Mouse (Mus musculus): ENCODE data around the gene Icam5. TPM values are rescaled to one million over a fixed set of nuclear protein-coding genes. Genes with fewer than 3 reads are reported as not detected.

The Icam5 gene
- polyA plus RNA-seq, 1 experiment from 2014 or later: 0.05 TPM

GRCm38 (mm10) chr9:21025258-21025810, 6.5 kb upstream of the Icam5 start:
- Histone ChIP-seq H3K4me3 (ENCODE audit: low read depth, low read length) (no peak overlapping the region), H3K27ac (ENCODE audit: low read depth) (no peak overlapping the region), H3K27me3 (ENCODE audit: insufficient read depth, low read length) (no peaks in the 10 kb centered on the region), H3K9ac (replicated peaks) (no peak overlapping the region), H3K4me1 (ENCODE audit: insufficient read depth) (peaks cover 24% of the 10 kb centered on the region), H3K4me2 (ENCODE audit: low read depth, low read length) (no peak overlapping the region), H3K9me3 (ENCODE audit: low read length) (no peaks in the 10 kb centered on the region), H3K36me3 (replicated peaks; ENCODE audit: insufficient read depth, low read length) (peaks cover 42% of the 10 kb centered on the region)
- ATAC-seq: no peak
- no peak for DNase-seq
- no peak for TF ChIP-seq CTCF (IDR thresholded peaks at IDR 0.05; ENCODE audit: low read depth)
- no peak for TF ChIP-seq EP300 (IDR thresholded peaks at IDR 0.05; ENCODE audit: low read depth)
- WGBS (ENCODE audit: insufficient replicate concordance): 75% methylated on average over 19 of the region's 19 CpGs

GRCm38 (mm10) chr9:21026849-21027248, 5.0 kb upstream of the Icam5 start:
- Histone ChIP-seq H3K27ac (ENCODE audit: low read depth) (no peak overlapping the region), H3K4me3 (ENCODE audit: low read depth, low read length) (no peak overlapping the region), H3K9me3 (ENCODE audit: low read length) (no peaks in the 10 kb centered on the region), H3K36me3 (replicated peaks; ENCODE audit: insufficient read depth, low read length) (peaks cover 29% of the 10 kb centered on the region), H3K4me1 (ENCODE audit: insufficient read depth) (peaks cover 36% of the 10 kb centered on the region), H3K27me3 (ENCODE audit: insufficient read depth, low read length) (peaks cover 4% of the 10 kb centered on the region), H3K9ac (replicated peaks) (no peak overlapping the region), H3K4me2 (ENCODE audit: low read depth, low read length) (no peak overlapping the region)
- 94% methylated on average over 12 of the region's 12 CpGs for WGBS (ENCODE audit: insufficient replicate concordance)
- no peak for ATAC-seq
- no peak for TF ChIP-seq CTCF (IDR thresholded peaks at IDR 0.05; ENCODE audit: low read depth)
- TF ChIP-seq EP300 (IDR thresholded peaks at IDR 0.05; ENCODE audit: low read depth): no peak
- DNase-seq: no peak

- Histone ChIP-seq H3K36me3 (replicated peaks; ENCODE audit: insufficient read depth, low read length) (peaks cover 29% of the 10 kb centered on the region), H3K9me3 (ENCODE audit: low read length) (no peaks in the 10 kb centered on the region), H3K27ac (ENCODE audit: low read depth) (peak overlapping the region; percentile 22; the same call in 1 of the 2 replicates), H3K9ac (replicated peaks) (no peak overlapping the region), H3K27me3 (ENCODE audit: insufficient read depth, low read length) (peaks cover 14% of the 10 kb centered on the region), H3K4me1 (ENCODE audit: insufficient read depth) (peaks cover 45% of the 10 kb centered on the region), H3K4me2 (ENCODE audit: low read depth, low read length) (no peak overlapping the region), H3K4me3 (ENCODE audit: low read depth, low read length) (no peak overlapping the region)
- no peak for DNase-seq
- ATAC-seq: no peak
- 68% methylated on average over 8 of the region's 8 CpGs for WGBS (ENCODE audit: insufficient replicate concordance)
- TF ChIP-seq CTCF (IDR thresholded peaks at IDR 0.05; ENCODE audit: low read depth) (no peak), EP300 (IDR thresholded peaks at IDR 0.05; ENCODE audit: low read depth) (no peak)
Measured at GRCm38 (mm10) chr9:21027774-21028290, 4.0 kb upstream of the Icam5 start.

GRCm38 (mm10) chr9:21028560-21029110, 3.2 kb upstream of the Icam5 start:
- WGBS (ENCODE audit: insufficient replicate concordance): 61% methylated on average over 6 of the region's 6 CpGs
- H3K36me3 ChIP-seq (replicated peaks; ENCODE audit: insufficient read depth, low read length): peaks cover 27% of the 10 kb centered on the region
- no peak overlapping the region; the same call in 1 of the 2 replicates for H3K9ac ChIP-seq (replicated peaks)
- H3K4me3 ChIP-seq (ENCODE audit: low read depth, low read length): no peak overlapping the region; the same call in 1 of the 2 replicates
- ATAC-seq: no peak
- H3K9me3 ChIP-seq (ENCODE audit: low read length): no peaks in the 10 kb centered on the region
- peaks cover 22% of the 10 kb centered on the region for H3K27me3 ChIP-seq (ENCODE audit: insufficient read depth, low read length)
- no peak for TF ChIP-seq CTCF (IDR thresholded peaks at IDR 0.05; ENCODE audit: low read depth)
- no peak for TF ChIP-seq EP300 (IDR thresholded peaks at IDR 0.05; ENCODE audit: low read depth)
- peaks cover 53% of the 10 kb centered on the region for H3K4me1 ChIP-seq (ENCODE audit: insufficient read depth)
- no peak for DNase-seq
- peak overlapping the region; percentile 98 for H3K4me2 ChIP-seq (ENCODE audit: low read depth, low read length)
- peak overlapping the region; percentile 87 for H3K27ac ChIP-seq (ENCODE audit: low read depth)

GRCm38 (mm10) chr9:21029291-21030054, 2.4 kb upstream of the Icam5 start, which contains the start of gene Icam4:
Gene Icam4 (plus strand): TSS chr9:21029373.
- peak within 1 kb of the TSS; percentile 55 for H3K4me3 ChIP-seq (ENCODE audit: low read depth, low read length)
- peak within 1 kb of the TSS; percentile 71 for H3K9ac ChIP-seq (replicated peaks)
- peak; percentile 90 for DNase-seq
- H3K4me2 ChIP-seq (ENCODE audit: low read depth, low read length): peak within 1 kb of the TSS; percentile 98
- H3K27me3 ChIP-seq (ENCODE audit: insufficient read depth, low read length): peaks cover 31% of the 10 kb centered on the region
- peak within 1 kb of the TSS; percentile 87 for H3K27ac ChIP-seq (ENCODE audit: low read depth)
- H3K4me1 ChIP-seq (ENCODE audit: insufficient read depth): peaks cover 54% of the 10 kb centered on the region
- WGBS (ENCODE audit: insufficient replicate concordance): 1% methylated on average over 37 of the region's 37 CpGs
- peak; percentile 97 for TF ChIP-seq CTCF (IDR thresholded peaks at IDR 0.05; ENCODE audit: low read depth)
- TF ChIP-seq EP300 (IDR thresholded peaks at IDR 0.05; ENCODE audit: low read depth): peak; percentile 94
- peaks cover 26% of the 10 kb centered on the region for H3K36me3 ChIP-seq (replicated peaks; ENCODE audit: insufficient read depth, low read length)
- ATAC-seq: peak; percentile 81
- H3K9me3 ChIP-seq (ENCODE audit: low read length): no peaks in the 10 kb centered on the region

- Histone ChIP-seq H3K4me1 (ENCODE audit: insufficient read depth) (peaks cover 57% of the 10 kb centered on the region), H3K4me3 (ENCODE audit: low read depth, low read length) (peak overlapping the region; percentile 55), H3K9ac (replicated peaks) (peak overlapping the region; percentile 71), H3K36me3 (replicated peaks; ENCODE audit: insufficient read depth, low read length) (peaks cover 26% of the 10 kb centered on the region), H3K27ac (ENCODE audit: low read depth) (peak overlapping the region; percentile 87), H3K27me3 (ENCODE audit: insufficient read depth, low read length) (peaks cover 37% of the 10 kb centered on the region), H3K4me2 (ENCODE audit: low read depth, low read length) (peak overlapping the region; percentile 98), H3K9me3 (ENCODE audit: low read length) (no peaks in the 10 kb centered on the region)
- no peak for ATAC-seq
- WGBS (ENCODE audit: insufficient replicate concordance): 23% methylated on average over 22 of the region's 22 CpGs
- no peak for DNase-seq
- TF ChIP-seq CTCF (IDR thresholded peaks at IDR 0.05; ENCODE audit: low read depth) (no peak), EP300 (IDR thresholded peaks at IDR 0.05; ENCODE audit: low read depth) (no peak)
Measured at GRCm38 (mm10) chr9:21030055-21030600, 1.7 kb upstream of the Icam5 start.

Data from liver, postnatal 0 days (tissue).